Mouse (Mus musculus) bone marrow macrophage, adult 2 months (primary cell): Measurements from ENCODE around the gene Polr2g. TPM values are rescaled to one million over a fixed set of nuclear protein-coding genes. Genes with fewer than 3 reads are reported as not detected.
"Not testable (repeated sequence)": the region's sequence is repeated elsewhere in the genome, so short reads cannot be mapped to it uniquely, and the experiment has no call there.

Source experiments
- H3K27ac ChIP-seq: 2 replicates; pipeline ENCODE4 v1.5.1; 2012; ENCODE audit warnings: low read depth, low read length; ENCODE audit not compliant: insufficient read depth
- H3K4me1 ChIP-seq: 2 replicates; pipeline ENCODE4 v1.6.1; 2012; ENCODE audit warnings: low read length; ENCODE audit not compliant: control insufficient read depth, insufficient read depth
- H3K4me3 ChIP-seq: 2 replicates; pipeline ENCODE4 v1.5.1; 2012; ENCODE audit warnings: mild to moderate bottlenecking, low read length, moderate library complexity; ENCODE audit not compliant: insufficient read depth
- CTCF ChIP-seq: IDR thresholded peaks from 2 replicates; pipeline ENCODE4 v1.5.1; 2012; ENCODE audit warnings: low read depth, mild to moderate bottlenecking, low read length, moderate library complexity
- POLR2A ChIP-seq: IDR thresholded peaks from 2 replicates; pipeline ENCODE4 v1.6.1; 2012; ENCODE audit warnings: mild to moderate bottlenecking, low read depth, low read length, borderline replicate concordance
- polyA plus RNA-seq: library from polyadenylated mRNA; stranded (reverse); fragments of >200 nt; gene quantifications from 2 replicates; pipeline ENCODE4 v1.2.4, GENCODE M21; 2012; ENCODE audit not compliant: missing spikeins, insufficient read depth, insufficient read length

Gene Polr2g
- polyA plus RNA-seq: 62.4 and 62.5 TPM in 2 replicates

DNA sequence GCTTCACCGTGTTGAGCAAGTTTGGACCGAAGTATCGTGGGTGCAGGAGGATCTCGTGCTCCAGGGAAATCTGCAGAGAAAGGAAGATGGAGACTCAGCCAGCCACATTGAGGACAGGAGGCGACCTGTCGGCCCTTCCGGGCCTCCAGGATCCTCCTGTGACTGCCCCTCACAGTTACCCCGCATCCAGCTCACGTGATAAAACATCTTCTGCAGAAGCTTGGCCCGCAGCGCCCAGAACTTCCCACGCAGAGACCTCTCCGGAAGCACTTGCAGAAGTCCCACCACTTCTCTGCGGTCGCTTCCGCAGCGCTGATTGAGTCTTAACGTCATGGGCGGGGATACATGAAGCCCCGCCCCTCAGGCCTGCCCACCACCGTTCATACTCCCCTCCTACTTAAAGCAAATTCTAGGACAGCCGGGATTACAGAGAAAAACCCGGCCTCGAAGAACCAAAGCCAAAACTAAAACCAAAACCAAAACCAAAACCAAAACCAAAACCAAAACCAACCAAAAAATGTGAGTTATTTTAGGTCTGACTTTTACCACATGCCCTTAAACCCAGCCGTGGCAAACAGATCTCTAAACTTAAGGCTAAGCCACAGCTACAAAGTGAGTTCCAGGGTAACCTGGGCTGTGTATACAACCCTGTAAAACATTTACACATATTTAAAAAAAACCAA, at the start of gene Polr2g:
Polr2g (minus strand) TSS at position 314 of the 683 bp plus-strand sequence.
- peak within 1 kb of the TSS; percentile 90 for H3K4me3 ChIP-seq
- H3K4me1 ChIP-seq: peaks cover 16% of the 10 kb centered on the region
- TF ChIP-seq POLR2A (peak; percentile 35; the same call in 1 of the 2 replicates), CTCF (no peak)
- H3K27ac ChIP-seq: peak within 1 kb of the TSS; percentile 63

DNA sequence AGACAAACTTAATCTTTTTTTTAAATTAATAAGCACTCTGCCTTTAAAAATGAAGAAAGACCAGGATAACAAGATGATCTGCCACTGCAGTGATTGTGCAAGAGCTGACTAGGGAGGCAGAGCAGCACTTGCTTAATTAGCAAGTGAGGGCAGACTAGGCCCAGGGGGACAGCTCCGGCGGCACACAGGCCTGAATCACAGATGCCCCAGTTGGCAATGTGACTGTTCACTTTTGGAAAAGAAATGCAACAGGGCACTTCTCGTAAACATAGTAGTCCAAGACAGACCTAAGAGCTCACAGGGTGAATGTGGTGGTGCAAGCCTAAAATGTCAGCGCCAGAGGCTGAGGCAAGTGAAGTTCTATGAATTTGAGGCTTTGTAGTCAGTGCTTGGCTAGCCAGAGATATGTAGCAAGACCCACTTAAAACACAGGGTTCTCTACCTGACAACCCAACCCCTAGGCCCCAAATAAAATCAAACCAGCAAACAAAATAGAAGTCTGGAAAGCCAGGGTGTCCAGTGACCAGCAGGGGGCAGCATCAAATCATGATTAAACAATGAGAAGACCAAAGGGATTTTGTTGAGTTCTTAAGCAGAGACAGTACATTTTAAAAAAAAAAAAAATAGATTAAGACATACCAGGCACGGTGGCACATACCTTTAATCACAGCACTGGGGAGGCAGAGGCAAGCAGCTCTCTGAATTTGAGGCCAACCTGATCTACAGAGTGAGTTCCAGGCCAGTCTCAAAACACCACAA, 46.2 kb upstream of the Polr2g start:
- peak overlapping the region; percentile 44 for H3K27ac ChIP-seq
- TF ChIP-seq POLR2A (no peak), CTCF (peak; percentile 28; the same call in 1 of the 2 replicates)
- H3K4me3 ChIP-seq: peak overlapping the region; percentile 7; the same call in 1 of the 2 replicates
- H3K4me1 ChIP-seq: peaks cover 39% of the 10 kb centered on the region

DNA sequence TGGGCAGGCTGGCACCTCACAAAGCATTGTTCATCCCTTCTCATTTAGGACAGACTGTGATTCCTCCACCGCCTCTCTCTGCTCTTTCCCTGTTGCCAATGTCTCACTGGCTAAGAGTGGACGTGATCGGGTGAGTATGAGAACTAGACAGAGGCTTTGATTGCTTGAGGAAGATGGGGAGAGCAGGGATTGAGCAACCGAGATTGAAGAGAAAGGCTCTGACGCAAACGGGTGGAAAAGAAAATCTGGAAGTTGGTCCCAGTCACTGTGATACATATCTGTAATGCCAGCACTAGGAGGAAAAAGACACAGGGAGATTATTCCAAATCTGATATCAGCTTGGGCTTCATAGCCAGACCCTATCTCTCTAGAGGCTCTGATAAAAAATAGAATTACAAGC, 44.6 kb upstream of the Polr2g start:
- Histone ChIP-seq H3K4me3 (no peak overlapping the region), H3K27ac (peak overlapping the region; percentile 73), H3K4me1 (peaks cover 45% of the 10 kb centered on the region)
- TF ChIP-seq POLR2A (no peak), CTCF (no peak)

DNA sequence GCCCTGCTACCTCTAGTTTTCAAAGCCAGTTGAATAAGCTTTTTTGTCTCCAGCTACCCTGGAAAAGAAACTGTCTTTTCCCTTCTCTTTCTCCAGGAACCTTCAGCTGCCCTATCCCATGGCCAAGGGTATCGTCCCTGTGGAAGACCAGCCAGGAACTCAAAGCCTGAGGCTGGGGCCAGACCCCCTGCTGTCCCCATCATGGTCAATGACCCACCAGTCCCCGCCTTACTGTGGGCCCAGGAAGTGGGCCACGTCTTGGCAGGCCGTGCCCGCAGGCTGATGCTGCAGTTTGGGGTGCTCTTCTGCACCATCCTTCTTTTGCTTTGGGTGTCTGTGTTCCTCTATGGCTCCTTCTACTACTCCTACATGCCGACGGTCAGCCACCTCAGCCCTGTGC, 42.6 kb upstream of the Polr2g start:
- Histone ChIP-seq H3K4me3 (peak overlapping the region; percentile 83), H3K27ac (no peak overlapping the region), H3K4me1 (peaks cover 51% of the 10 kb centered on the region)
- TF ChIP-seq POLR2A: no peak
- TF ChIP-seq CTCF: no peak

DNA sequence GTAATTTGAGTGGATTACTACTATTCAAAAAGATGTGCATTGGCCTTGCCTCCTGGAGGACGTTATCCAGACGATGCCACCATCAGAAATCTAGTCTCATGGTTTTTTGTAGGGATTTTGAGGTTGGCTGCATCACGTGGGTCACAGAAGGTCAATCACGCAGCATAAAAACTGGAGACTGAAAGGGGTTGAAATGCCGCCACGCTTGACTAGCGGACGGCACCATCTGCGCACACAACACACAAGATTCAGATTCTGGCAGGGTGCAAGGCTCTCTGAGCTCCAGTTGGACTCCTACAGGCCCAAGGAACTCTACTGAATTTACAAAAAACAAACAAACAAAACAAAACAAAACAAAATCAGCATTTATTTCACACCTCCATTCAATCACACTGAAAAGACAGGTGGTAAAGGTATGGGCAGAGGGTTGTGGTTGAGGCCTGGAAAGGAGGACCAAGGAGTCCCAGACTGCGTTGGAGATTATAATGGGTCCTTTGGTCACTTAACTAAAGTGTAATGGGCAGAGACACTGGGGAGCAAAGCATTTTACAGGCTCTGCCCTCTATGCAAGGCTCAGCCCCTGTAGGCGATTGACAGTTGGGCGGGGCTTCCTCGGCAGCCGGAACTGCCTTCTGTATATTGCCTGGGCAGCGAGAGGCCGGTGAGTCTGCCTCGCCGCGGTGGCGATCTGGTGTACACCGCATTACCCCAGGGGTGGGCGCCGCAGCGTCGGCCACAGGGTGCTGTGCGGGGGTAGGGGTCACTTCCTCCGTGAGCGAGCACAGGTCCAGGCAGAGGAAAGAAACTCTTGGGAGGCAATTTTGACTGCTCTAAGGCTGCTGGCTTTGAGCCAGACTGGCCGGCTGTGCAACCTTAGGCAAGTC, 41.8 kb upstream of the Polr2g start:
- peak overlapping the region; percentile 46 for H3K27ac ChIP-seq
- peak overlapping the region; percentile 83 for H3K4me3 ChIP-seq
- peaks cover 51% of the 10 kb centered on the region for H3K4me1 ChIP-seq
- peak; percentile 91 for TF ChIP-seq POLR2A
- no peak for TF ChIP-seq CTCF

DNA sequence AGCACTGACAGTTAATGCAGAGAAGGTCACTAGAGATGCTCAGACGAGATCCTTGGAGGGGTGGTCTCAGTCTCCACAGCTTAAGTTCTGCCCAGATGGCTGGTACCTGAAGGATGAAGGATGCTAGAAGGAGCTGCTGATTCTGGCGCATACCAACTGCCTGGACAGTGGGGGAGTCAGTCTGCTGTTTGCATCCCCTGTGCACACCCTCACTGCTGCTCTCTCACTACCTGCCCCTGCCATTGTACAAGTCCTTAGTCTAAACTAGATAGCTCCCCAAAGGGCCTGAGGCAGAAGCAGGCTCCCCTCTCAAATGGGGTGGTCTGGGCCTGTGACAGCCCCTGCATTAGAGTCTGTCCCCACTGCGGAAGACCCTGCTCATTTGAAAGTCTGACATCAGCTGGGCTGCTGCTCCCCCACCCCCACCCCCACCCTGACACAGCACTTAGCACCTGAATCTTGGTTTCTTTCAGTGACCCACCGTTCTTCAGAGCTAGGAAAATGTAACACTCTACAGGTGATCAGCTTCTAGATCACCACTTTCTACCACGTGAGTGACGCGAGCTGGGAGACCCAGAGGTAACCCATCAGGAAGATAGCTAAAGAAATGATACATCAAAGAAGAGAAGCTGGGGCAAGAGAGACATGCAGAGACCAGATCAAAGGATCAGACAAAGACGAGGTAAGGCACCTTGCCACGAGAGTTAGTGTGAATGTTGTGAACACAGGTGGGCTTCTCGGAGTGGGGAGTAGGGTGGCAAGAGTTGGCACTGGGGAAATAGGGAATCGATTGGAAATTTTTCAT, 40.9 kb upstream of the Polr2g start, which contains the start of gene Gng3:
Gng3 (minus strand) TSS at position 92 of the 805 bp plus-strand sequence.
- Histone ChIP-seq H3K4me1 (peaks cover 46% of the 10 kb centered on the region), H3K27ac (no peak within 1 kb of the TSS), H3K4me3 (peak within 1 kb of the TSS; percentile 66)
- TF ChIP-seq CTCF (no peak), POLR2A (no peak)

DNA sequence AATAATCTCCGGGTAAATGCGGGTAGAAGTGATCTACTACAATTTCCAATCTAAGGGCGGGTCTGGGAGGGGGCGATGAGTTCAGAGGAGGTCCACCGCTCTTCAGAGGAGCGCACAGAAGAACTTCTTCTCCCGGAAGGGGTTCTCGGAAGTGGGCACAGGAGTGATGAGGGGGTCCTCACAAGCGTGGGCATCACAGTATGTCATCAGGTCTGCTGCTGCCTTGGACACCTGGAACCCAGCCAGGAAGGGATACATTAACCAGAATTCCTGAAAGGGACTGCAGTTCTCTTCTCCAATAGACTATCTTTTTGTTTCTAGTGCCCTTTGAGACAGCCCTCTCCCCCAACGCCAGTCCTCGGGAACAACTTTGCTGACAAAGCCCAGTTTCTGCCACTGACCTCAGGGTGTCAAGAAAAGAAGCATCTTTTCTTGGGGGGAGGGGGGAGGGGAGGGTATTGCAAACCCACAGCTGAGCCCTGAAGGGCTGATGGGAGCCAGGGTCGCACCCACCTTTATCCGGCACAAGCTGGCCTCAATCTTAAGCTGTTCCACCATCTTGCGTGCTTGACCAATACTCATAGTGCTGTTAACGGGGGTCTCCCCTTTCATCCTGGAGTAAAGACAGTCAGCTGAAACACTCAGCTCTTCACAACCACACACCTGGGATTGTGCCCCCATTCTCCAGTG, 39.8 kb upstream of the Polr2g start:
- Histone ChIP-seq H3K4me3 (peak overlapping the region; percentile 66), H3K27ac (no peak overlapping the region), H3K4me1 (peaks cover 37% of the 10 kb centered on the region)
- no peak for TF ChIP-seq CTCF
- TF ChIP-seq POLR2A: no peak

DNA sequence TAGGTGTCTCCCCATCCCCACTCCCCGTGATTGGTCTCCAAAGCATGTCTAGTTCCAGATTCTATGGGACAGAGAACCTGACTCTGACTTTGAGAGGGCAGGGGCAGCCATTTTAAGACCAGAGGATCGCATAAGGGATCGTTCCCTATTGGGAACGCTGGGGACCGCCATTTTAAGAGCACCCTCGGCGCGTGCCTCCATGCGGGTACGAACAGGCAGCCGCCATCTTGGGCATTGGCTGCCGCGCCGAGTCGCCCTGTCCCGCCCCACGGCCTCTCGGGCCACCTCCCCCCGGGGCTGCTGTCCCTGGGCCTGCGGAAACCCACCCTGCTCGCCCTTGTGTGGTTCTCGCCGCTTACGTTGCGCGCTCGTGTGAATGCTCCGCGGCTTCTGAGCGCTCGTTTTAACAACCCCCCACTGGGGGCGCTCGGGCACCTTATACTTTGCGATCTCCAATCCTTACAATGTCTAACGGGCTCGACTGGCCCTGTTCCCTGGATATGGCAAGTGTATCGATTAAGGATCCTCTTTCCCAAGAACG, 38.9 kb upstream of the Polr2g start, which contains the start of gene Bscl2:
Bscl2 (plus strand) TSS at position 217 of the 541 bp plus-strand sequence.
- H3K4me1 ChIP-seq: peaks cover 38% of the 10 kb centered on the region
- peak within 1 kb of the TSS; percentile 66 for H3K4me3 ChIP-seq
- H3K27ac ChIP-seq: peak within 1 kb of the TSS; percentile 77
- no peak for TF ChIP-seq POLR2A
- peak; percentile 47 for TF ChIP-seq CTCF

DNA sequence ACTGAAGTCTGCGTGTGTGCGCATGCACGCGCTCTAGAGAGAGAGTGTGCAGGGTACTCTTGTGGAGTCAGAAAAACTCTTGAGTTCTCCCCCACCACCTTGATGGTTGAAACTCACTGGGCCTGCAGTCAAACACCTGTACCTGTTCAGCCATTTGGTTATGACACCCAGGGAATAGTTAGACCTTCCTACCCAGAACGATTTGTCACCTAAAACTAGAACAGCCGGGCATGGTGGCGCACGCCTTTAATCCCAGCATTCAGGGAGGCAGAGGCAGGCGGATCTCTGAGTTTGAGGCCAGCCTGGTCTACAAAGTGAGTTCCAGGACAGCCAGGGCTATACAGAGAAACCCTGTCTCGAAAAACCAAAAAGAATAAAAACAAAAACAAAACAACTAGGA, 38.0 kb upstream of the Polr2g start:
- H3K4me1 ChIP-seq: peaks cover 32% of the 10 kb centered on the region
- H3K4me3 ChIP-seq, H3K27ac ChIP-seq: not testable (repeated sequence)
